Mouse (Mus musculus) adrenal gland, postnatal 36 days (tissue): ENCODE data around the gene Olfr180. TPM values are rescaled to one million over a fixed set of nuclear protein-coding genes. Genes with fewer than 3 reads are reported as not detected.

ENCODE experiments used
- DNase-seq, 2 experiments: peaks; one replicate each; pipeline ENCODE4 v3.0.0; 2021; ENCODE audit warnings: mixed read lengths in 1 of 2
- long read RNA-seq, 2 experiments: library from polyadenylated mRNA; stranded (forward); transcript quantifications; one replicate each; pipeline ENCODE4 v2.0.0; 2021; ENCODE audit warnings: borderline sequencing depth in 2 of 2
- total RNA-seq, 2 experiments: library from RNA; stranded (reverse); gene quantifications; 2 replicates each; pipeline ENCODE4 v1.2.3; 2021

The Olfr180 gene
- not detected for total RNA-seq
- long read RNA-seq, experiment 1, result 0 reads
- long read RNA-seq, experiment 2, result 0 reads

GRCm38 (mm10) chr16:58929292-58929691 is at the start of gene Olfr180:
Gene Olfr180 (minus strand): TSS chr16:58929392.
- no peak for DNase-seq

GRCm38 (mm10) chr16:58928655-58929054 is 537 bp downstream of the Olfr180 start, which contains the start of gene Olfr181:
Gene Olfr181 (minus strand): TSS chr16:58928755.
- DNase-seq, result no peak

GRCm38 (mm10) chr16:58891963-58892362 is 37.2 kb downstream of the Olfr180 start, which contains the start of gene Olfr178:
Gene Olfr178 (minus strand): TSS chr16:58892063.
- DNase-seq, result no peak

GRCm38 (mm10) chr16:58884416-58884815 is 44.8 kb downstream of the Olfr180 start:
- no peak for DNase-seq

- no peak for DNase-seq
Measured at GRCm38 (mm10) chr16:58874668-58875067, 54.5 kb downstream of the Olfr180 start, which contains the start of gene Olfr177. Gene Olfr177 (minus strand): TSS chr16:58874768.

Other genes with a start within 250 kb of the Olfr180 start
- not detected for gene Gpr15, start 210.3 kb downstream of the Olfr180 start, total RNA-seq
- gene Cldnd1, start 201.5 kb downstream of the Olfr180 start, total RNA-seq, result 10 to 100 TPM; 67.0 to 92.3 TPM
- not detected for gene Olfr172, start 166.2 kb downstream of the Olfr180 start, total RNA-seq
- gene Olfr173, start 129.1 kb downstream of the Olfr180 start, total RNA-seq, result not detected
- not detected for gene Olfr175-ps1, start 102.6 kb downstream of the Olfr180 start, total RNA-seq
- gene Olfr177, start 54.6 kb downstream of the Olfr180 start, total RNA-seq, result not detected
- gene Olfr178, start 37.3 kb downstream of the Olfr180 start, total RNA-seq, result not detected
- gene Olfr181, start 637 bp downstream of the Olfr180 start, total RNA-seq, result not detected
- not detected for gene Olfr183, start 66.0 kb upstream of the Olfr180 start, total RNA-seq
- gene Olfr186, start 100.9 kb upstream of the Olfr180 start, total RNA-seq, result not detected
- gene Olfr187, start 110.4 kb upstream of the Olfr180 start, total RNA-seq, result not detected
- gene Olfr190, start 148.6 kb upstream of the Olfr180 start, total RNA-seq, result not detected
- gene Olfr191, start 160.4 kb upstream of the Olfr180 start, total RNA-seq, result not detected
- gene Olfr193, start 182.5 kb upstream of the Olfr180 start, total RNA-seq, result not detected
- gene Olfr194, start 191.7 kb upstream of the Olfr180 start, total RNA-seq, result not detected
- not detected for gene Olfr195, start 217.7 kb upstream of the Olfr180 start, total RNA-seq
- not detected for gene Olfr196, start 241.1 kb upstream of the Olfr180 start, total RNA-seq